Mouse (Mus musculus) MEL (cell line): Measurements from ENCODE around the gene Gpd2. TPM values are rescaled to one million over a fixed set of nuclear protein-coding genes. Genes with fewer than 3 reads are reported as not detected.

Source experiments
- DNase-seq: peaks from one replicate; pipeline ENCODE4 v3.0.0; 2011; ENCODE audit warnings: low read depth, low spot score
- H3K27ac ChIP-seq: 2 replicates; pipeline ENCODE4 v1.5.1; 2012; ENCODE audit warnings: low read depth, mild to moderate bottlenecking, control low read depth, low read length, moderate library complexity; ENCODE audit not compliant: control insufficient read depth
- H3K27me3 ChIP-seq, 2 experiments: fragments of 150-350 bp in 1 of 2; sonication (generic) in 1 of 2; 2 replicates each; pipeline ENCODE4 v1.6.1; 2012; ENCODE audit warnings: low read length in 2 of 2, mild to moderate bottlenecking in 2 of 2, improper control_type of control experiment in 1 of 2, moderate library complexity in 1 of 2; ENCODE audit not compliant: insufficient read depth in 2 of 2, control insufficient read depth in 1 of 2
- H3K36me3 ChIP-seq, 2 experiments: 2 replicates each; pipeline ENCODE4 v1.6.1; 2012 to 2014; ENCODE audit warnings: low read length in 2 of 2, improper control_type of control experiment in 1 of 2, inconsistent platforms in 1 of 2, mild to moderate bottlenecking in 1 of 2; ENCODE audit not compliant: insufficient read depth in 2 of 2, control insufficient read depth in 1 of 2
- H3K4me1 ChIP-seq, 2 experiments: fragments of 150-350 bp in 1 of 2; sonication (generic) in 1 of 2; 2 replicates each; pipeline ENCODE4 v1.6.1; 2012; ENCODE audit warnings: low read length in 2 of 2, improper control_type of control experiment in 1 of 2, mild to moderate bottlenecking in 1 of 2; ENCODE audit not compliant: insufficient read depth in 2 of 2, control insufficient read depth in 1 of 2
- H3K4me3 ChIP-seq, 2 experiments: fragments of 150-350 bp in 1 of 2; sonication (generic) in 1 of 2; 2 replicates each; pipeline ENCODE4 v1.5.1; 2012; ENCODE audit warnings: low read depth in 2 of 2, low read length in 2 of 2, mild to moderate bottlenecking in 2 of 2, moderate library complexity in 2 of 2, control low read depth in 1 of 2, improper control_type of control experiment in 1 of 2; ENCODE audit not compliant: control insufficient read depth in 1 of 2, insufficient read depth in 1 of 2
- H3K79me2 ChIP-seq: 2 replicates; pipeline ENCODE4 v1.6.1; 2012; ENCODE audit warnings: mild to moderate bottlenecking, low read length, moderate library complexity; ENCODE audit not compliant: control insufficient read depth, poor library complexity, insufficient read depth
- H3K9ac ChIP-seq: 2 replicates; pipeline ENCODE4 v1.6.1; 2012; ENCODE audit warnings: low read depth, mild to moderate bottlenecking, control low read depth, low read length, moderate library complexity; ENCODE audit not compliant: control insufficient read depth, poor library complexity, severe bottlenecking
- H3K9me3 ChIP-seq: fragments of 150-350 bp; sonication (generic); replicated peaks from 2 replicates; pipeline ENCODE4 v1.6.1; 2012; ENCODE audit warnings: mild to moderate bottlenecking, low read length, improper control_type of control experiment, moderate library complexity; ENCODE audit not compliant: insufficient read depth
- BHLHE40 ChIP-seq: IDR thresholded peaks from 2 replicates; pipeline ENCODE4 v1.6.1; 2012; ENCODE audit warnings: low read depth, mild to moderate bottlenecking, inconsistent platforms, low read length, improper control_type of control experiment, borderline replicate concordance
- CTCF ChIP-seq, 3 experiments: IDR thresholded peaks in 2 of 3; conservative IDR thresholded peaks in 1 of 3; 2 replicates each; pipeline ENCODE4 v1.5.1; 2011 to 2012; ENCODE audit warnings: low read length in 3 of 3, low read depth in 2 of 3, mild to moderate bottlenecking in 2 of 3, improper control_type of control experiment in 1 of 3, inconsistent platforms in 1 of 3, mixed read lengths in 1 of 3, moderate library complexity in 1 of 3; ENCODE audit not compliant: control insufficient read depth in 1 of 3, insufficient read depth in 1 of 3, poor library complexity in 1 of 3, severe bottlenecking in 1 of 3
- E2F4 ChIP-seq: IDR thresholded peaks from 2 replicates; pipeline ENCODE4 v1.6.1; 2011; ENCODE audit warnings: low read depth, low read length, improper control_type of control experiment, borderline replicate concordance
- ETS1 ChIP-seq: IDR thresholded peaks from 2 replicates; pipeline ENCODE4 v1.6.1; 2012; ENCODE audit warnings: low read depth, mild to moderate bottlenecking, inconsistent platforms, low read length, improper control_type of control experiment, moderate library complexity
- GABPA ChIP-seq: IDR thresholded peaks from 2 replicates; pipeline ENCODE4 v1.6.1; 2012; ENCODE audit warnings: low read depth, mild to moderate bottlenecking, inconsistent platforms, low read length, improper control_type of control experiment, moderate library complexity
- GATA1 ChIP-seq: IDR thresholded peaks from 2 replicates; pipeline ENCODE4 v1.6.1; 2011; ENCODE audit warnings: low read depth, low read length, improper control_type of control experiment
- JUND ChIP-seq: IDR thresholded peaks from 2 replicates; pipeline ENCODE4 v1.6.1; 2011; ENCODE audit warnings: low read depth, mild to moderate bottlenecking, improper control_type of control experiment, low read length
- KAT2A ChIP-seq: conservative IDR thresholded peaks from 2 replicates; pipeline ENCODE4 v1.6.1; 2012; ENCODE audit warnings: low read depth, low read length, improper control_type of control experiment, inconsistent platforms
- MAX ChIP-seq: IDR thresholded peaks from 2 replicates; pipeline ENCODE4 v1.6.1; 2011; ENCODE audit warnings: low read length, improper control_type of control experiment
- MEF2A ChIP-seq: IDR thresholded peaks from 2 replicates; pipeline ENCODE4 v1.6.1; 2014; ENCODE audit warnings: low read depth, mild to moderate bottlenecking, inconsistent platforms, low read length, improper control_type of control experiment; ENCODE audit not compliant: poor library complexity, insufficient replicate concordance, severe bottlenecking; ENCODE audit errors: extremely low read depth
- MYB ChIP-seq: IDR thresholded peaks from 2 replicates; pipeline ENCODE4 v1.6.1; 2011; ENCODE audit warnings: mild to moderate bottlenecking, low read depth, low read length, improper control_type of control experiment
- MYC ChIP-seq: IDR thresholded peaks from 2 replicates; pipeline ENCODE4 v1.6.1; 2011; ENCODE audit warnings: low read depth, mild to moderate bottlenecking, low read length, improper control_type of control experiment, moderate library complexity
- NRF1 ChIP-seq: IDR thresholded peaks from 2 replicates; pipeline ENCODE4 v1.6.1; 2014; ENCODE audit warnings: low read depth, mild to moderate bottlenecking, inconsistent platforms, low read length, improper control_type of control experiment, moderate library complexity; ENCODE audit not compliant: poor library complexity, insufficient read depth, severe bottlenecking
- POLR2A ChIP-seq, 2 experiments: IDR thresholded peaks; 2 replicates each; pipeline ENCODE4 v1.6.1; 2011 to 2012; ENCODE audit warnings: low read length in 2 of 2, mild to moderate bottlenecking in 2 of 2, control low read depth in 1 of 2, improper control_type of control experiment in 1 of 2, low read depth in 1 of 2, moderate library complexity in 1 of 2; ENCODE audit not compliant: control insufficient read depth in 1 of 2, insufficient read depth in 1 of 2, poor library complexity in 1 of 2
- RAD21 ChIP-seq: IDR thresholded peaks from 2 replicates; pipeline ENCODE4 v1.6.1; 2011; ENCODE audit warnings: mild to moderate bottlenecking, low read depth, low read length, improper control_type of control experiment
- SIN3A ChIP-seq: IDR thresholded peaks from 2 replicates; pipeline ENCODE4 v1.6.1; 2012; ENCODE audit warnings: low read length, improper control_type of control experiment, inconsistent platforms
- TAL1 ChIP-seq: IDR thresholded peaks from 2 replicates; pipeline ENCODE4 v1.6.1; 2012; ENCODE audit warnings: mild to moderate bottlenecking, inconsistent platforms, low read length, moderate library complexity, mixed read lengths
- TCF12 ChIP-seq: IDR thresholded peaks from 2 replicates; pipeline ENCODE4 v1.6.1; 2014; ENCODE audit warnings: low read depth, mild to moderate bottlenecking, inconsistent platforms, low read length, improper control_type of control experiment, moderate library complexity
- UBTF ChIP-seq: IDR thresholded peaks from 2 replicates; pipeline ENCODE4 v1.6.1; 2012; ENCODE audit warnings: low read depth, mild to moderate bottlenecking, inconsistent platforms, low read length, improper control_type of control experiment, moderate library complexity, borderline replicate concordance; ENCODE audit not compliant: insufficient read depth
- USF2 ChIP-seq, 2 experiments: IDR thresholded peaks; 2 replicates each; pipeline ENCODE4 v1.6.1; 2011 to 2012; ENCODE audit warnings: improper control_type of control experiment in 2 of 2, low read length in 2 of 2, borderline replicate concordance in 1 of 2, inconsistent platforms in 1 of 2, low read depth in 1 of 2, mild to moderate bottlenecking in 1 of 2; ENCODE audit not compliant: insufficient read depth in 1 of 2
- ZKSCAN1 ChIP-seq: IDR thresholded peaks from 2 replicates; pipeline ENCODE4 v1.6.1; 2012; ENCODE audit warnings: low read depth, mild to moderate bottlenecking, inconsistent platforms, low read length, improper control_type of control experiment, moderate library complexity
- polyA plus RNA-seq, 2 experiments: library from polyadenylated mRNA; stranded (reverse) in 1 of 2; unstranded in 1 of 2; fragments of >175 nt in 1 of 2; fragments of >200 nt in 1 of 2; gene quantifications; 2 replicates each; pipeline versions ENCODE4 v1.2.1 to v1.2.4; 2012; ENCODE audit warnings: low replicate concordance in 2 of 2, low read depth in 1 of 2; ENCODE audit not compliant: insufficient read length in 2 of 2, insufficient read depth in 1 of 2, missing spikeins in 1 of 2
- total RNA-seq: library from RNA; depleted of rRNA; stranded (reverse); fragments of 300-350 nt; gene quantifications from 2 replicates; pipeline ENCODE4 v1.2.3, GENCODE M21; 2012

Gene Gpd2
- total and polyA plus RNA-seq, 3 experiments: 16.9 to 72.8 (median 24.6) TPM

DNA sequence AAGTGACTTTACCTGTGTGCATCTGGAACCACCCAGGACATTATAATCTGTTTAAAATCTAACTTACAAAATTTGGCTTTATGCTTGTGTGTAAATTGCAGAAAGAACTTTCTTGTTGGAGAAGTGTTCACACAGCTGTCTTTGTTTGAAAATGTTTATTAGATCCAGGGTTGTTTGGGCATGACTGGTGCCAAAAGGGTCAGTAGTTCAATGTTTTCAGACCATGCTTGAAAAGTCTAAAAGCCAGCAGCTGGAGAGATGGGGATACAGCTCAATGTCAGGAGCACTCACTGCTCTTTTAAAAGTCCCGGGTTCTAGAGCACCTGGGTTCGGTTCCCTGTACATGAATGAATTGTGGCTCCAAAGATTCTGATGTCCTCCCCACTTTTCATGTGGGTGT is 56.1 kb downstream of the Gpd2 start:
- H3K9me3 ChIP-seq: no peaks in the 10 kb centered on the region
- TF ChIP-seq ZKSCAN1 (no peak), NRF1 (no peak), TAL1 (no peak), MYC (no peak), ETS1 (no peak), JUND (no peak), USF2 (IDR thresholded peaks at IDR 0.05; ENCODE audit: borderline replicate concordance in 1 of 2, insufficient read depth in 1 of 2, low read depth in 1 of 2, low read length in 2 of 2) (no peak), POLR2A (IDR thresholded peaks at IDR 0.05; ENCODE audit: control insufficient read depth in 1 of 2, insufficient read depth in 1 of 2, low read depth in 1 of 2, low read length in 2 of 2, poor library complexity in 1 of 2) (no peak), TCF12 (no peak), UBTF (no peak), GABPA (no peak), SIN3A (no peak), MYB (no peak), RAD21 (no peak), BHLHE40 (no peak), CTCF (IDR thresholded peaks at IDR 0.05 in 2 of 3, conservative IDR thresholded peaks at IDR 0.05 in 1 of 3; ENCODE audit: control insufficient read depth in 1 of 3, insufficient read depth in 1 of 3, low read depth in 2 of 3, low read length in 3 of 3, poor library complexity in 1 of 3, severe bottlenecking in 1 of 3) (no peak), GATA1 (no peak), E2F4 (no peak), MEF2A (no peak)
- no peaks in the 10 kb centered on the region for H3K36me3 ChIP-seq
- no peak for DNase-seq
- H3K9ac ChIP-seq: no peak overlapping the region
- no peaks in the 10 kb centered on the region for H3K4me1 ChIP-seq
- H3K27me3 ChIP-seq: no peaks in the 10 kb centered on the region
- no peak overlapping the region for H3K4me3 ChIP-seq
- H3K27ac ChIP-seq: no peak overlapping the region
- no peaks in the 10 kb centered on the region for H3K79me2 ChIP-seq

- no peak overlapping the region for H3K27ac ChIP-seq
- TF ChIP-seq TCF12 (no peak), KAT2A (no peak), MYB (no peak), GABPA (no peak), ETS1 (no peak), MAX (no peak)
- DNase-seq: no peak
Observed at GRCm38 (mm10) chr2:57296069-57296468, 58.6 kb downstream of the Gpd2 start.

More at GRCm38 (mm10) chr2:57296069-57296468, 58.6 kb downstream of the Gpd2 start:
- no peaks in the 10 kb centered on the region for H3K9me3 ChIP-seq
- no peaks in the 10 kb centered on the region for H3K79me2 ChIP-seq
- no peak overlapping the region for H3K9ac ChIP-seq
- H3K36me3 ChIP-seq: no peaks in the 10 kb centered on the region
- H3K4me1 ChIP-seq: no peaks in the 10 kb centered on the region
- H3K4me3 ChIP-seq: no peak overlapping the region
- no peaks in the 10 kb centered on the region; a peak in 1 of 4 replicates for H3K27me3 ChIP-seq
